Mouse (Mus musculus) limb, embryonic 13.5 days (tissue): ENCODE data around the gene Vwce. TPM values are rescaled to one million over a fixed set of nuclear protein-coding genes. Genes with fewer than 3 reads are reported as not detected.

Experiments
- ATAC-seq: fragments of 200-750 bp; cut with Nextera tagmentation; 2 replicates; pipeline ENCODE4 v1.8.0; 2017; ENCODE audit warnings: low read depth, moderate number of reproducible peaks, moderate TSS enrichment; ENCODE audit not compliant: low FRiP score
- H3K27ac ChIP-seq: fragments of 300-500 bp; sonication (generic); 2 replicates; pipeline ENCODE4 v1.5.1; 2015; ENCODE audit warnings: inconsistent platforms, mild to moderate bottlenecking, moderate library complexity
- H3K27me3 ChIP-seq: fragments of 300-500 bp; sonication (generic); 2 replicates; pipeline ENCODE4 v1.6.1; 2015; ENCODE audit warnings: mild to moderate bottlenecking, inconsistent platforms
- H3K36me3 ChIP-seq: fragments of 300-500 bp; sonication (generic); 2 replicates; pipeline ENCODE4 v1.6.1; 2015; ENCODE audit warnings: inconsistent platforms, mild to moderate bottlenecking, moderate library complexity
- H3K4me1 ChIP-seq: fragments of 300-500 bp; sonication (generic); 2 replicates; pipeline ENCODE4 v1.6.1; 2015; ENCODE audit warnings: inconsistent platforms
- H3K4me2 ChIP-seq: fragments of 300-500 bp; sonication (generic); replicated peaks from 2 replicates; pipeline ENCODE4 v1.6.1; 2015; ENCODE audit warnings: inconsistent platforms, mild to moderate bottlenecking, moderate library complexity
- H3K4me3 ChIP-seq: fragments of 300-500 bp; sonication (generic); 2 replicates; pipeline ENCODE4 v1.5.1; 2015; ENCODE audit warnings: moderate library complexity, mild to moderate bottlenecking, inconsistent platforms
- H3K9ac ChIP-seq: fragments of 300-500 bp; sonication (generic); 2 replicates; pipeline ENCODE4 v1.6.1; 2015; ENCODE audit warnings: mild to moderate bottlenecking, inconsistent platforms
- H3K9me3 ChIP-seq: fragments of 300-500 bp; sonication (generic); 2 replicates; pipeline ENCODE4 v1.6.1; 2016; ENCODE audit warnings: inconsistent platforms
- WGBS: fragments of 180-500 bp; shearing (Covaris S2); methylation state at CpG from one replicate; pipeline ENCODE4 v1.1.7; 2015; 5-methylcytosine and 5-hydroxymethylcytosine counted together
- polyA plus RNA-seq: library from polyadenylated mRNA; unstranded; fragments of >200 nt; fragmentation: Nextera tagmentation; extraction: Ambion mirVana; gene quantifications from 2 replicates; pipeline ENCODE4 v1.2.1, GENCODE M21; 2015

The Vwce gene
- polyA plus RNA-seq: 4.2 and 4.7 TPM in 2 replicates

DNA sequence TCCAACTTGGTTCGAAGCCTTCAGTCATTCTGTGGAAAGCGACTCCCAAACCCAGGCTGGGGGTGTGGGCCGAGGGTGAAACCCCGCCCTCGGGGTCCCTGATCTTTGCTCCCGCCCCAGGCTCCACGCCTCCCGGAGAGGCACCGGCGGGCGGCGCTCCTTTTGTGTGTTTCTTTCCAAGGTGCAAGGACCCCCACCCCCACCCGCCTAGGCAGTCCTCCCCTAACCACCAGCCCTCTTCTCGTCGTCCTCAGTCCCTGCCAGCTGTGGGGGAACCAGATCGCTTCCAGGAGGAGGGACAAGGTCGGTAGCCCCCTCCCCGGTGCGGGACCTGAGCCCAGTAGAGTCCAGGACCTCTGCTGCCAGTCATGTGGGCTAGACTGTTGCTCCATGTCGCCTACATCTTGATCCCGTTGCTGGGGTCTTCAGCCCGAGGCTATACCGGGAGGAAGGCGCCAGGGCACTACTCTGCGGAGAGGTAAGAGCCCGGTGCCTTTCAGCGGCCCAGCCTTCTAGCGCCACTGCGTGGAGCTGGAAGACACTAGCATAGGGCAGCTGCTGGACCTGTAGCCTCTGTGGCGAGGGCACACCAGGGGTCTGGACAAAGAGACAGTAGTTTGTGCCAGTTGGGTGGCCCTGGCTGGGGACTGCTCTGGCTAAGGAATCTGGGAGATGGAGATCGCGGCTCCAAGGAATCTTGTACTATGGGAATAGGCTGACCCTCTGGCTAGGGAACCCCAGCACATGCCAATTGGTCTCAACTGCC, at the start of gene Vwce:
Gene Vwce (plus strand): TSS at position 108 of the 766 bp plus-strand sequence.
- H3K4me2 ChIP-seq: peak within 1 kb of the TSS; percentile 97
- 2% methylated on average over 32 of the region's 32 CpGs for WGBS
- peaks cover 22% of the 10 kb centered on the region for H3K4me1 ChIP-seq
- H3K36me3 ChIP-seq: peaks cover 28% of the 10 kb centered on the region
- no peaks in the 10 kb centered on the region for H3K27me3 ChIP-seq
- peak within 1 kb of the TSS; percentile 63; the same call in 1 of the 2 replicates for H3K27ac ChIP-seq
- peak; percentile 83 for ATAC-seq
- peak within 1 kb of the TSS; percentile 72 for H3K9ac ChIP-seq
- H3K4me3 ChIP-seq: peak within 1 kb of the TSS; percentile 55
- no peaks in the 10 kb centered on the region for H3K9me3 ChIP-seq

DNA sequence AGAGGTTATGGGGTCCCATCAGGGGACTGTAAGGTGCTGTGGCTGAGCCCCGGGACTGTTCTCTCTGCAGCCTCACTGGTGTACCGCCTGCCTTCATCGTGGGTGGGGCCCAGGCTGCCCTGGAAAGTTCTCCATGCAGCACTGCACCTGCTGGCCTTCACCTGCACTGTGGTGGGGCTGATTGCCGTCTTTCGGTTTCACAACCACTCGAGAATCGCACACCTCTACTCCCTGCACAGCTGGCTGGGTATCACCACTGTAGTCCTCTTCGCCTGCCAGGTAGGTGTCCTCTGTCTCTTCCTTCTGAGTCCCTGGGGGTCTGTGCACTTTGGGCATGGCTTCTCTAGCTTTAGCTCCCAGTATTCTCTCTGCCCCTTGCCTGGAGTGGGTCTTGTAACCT, 48.9 kb upstream of the Vwce start:
- peaks cover 35% of the 10 kb centered on the region for H3K36me3 ChIP-seq
- no peak overlapping the region for H3K4me3 ChIP-seq
- no peak overlapping the region for H3K4me2 ChIP-seq
- no peaks in the 10 kb centered on the region for H3K9me3 ChIP-seq
- H3K4me1 ChIP-seq: peaks cover 7% of the 10 kb centered on the region; the same call in 1 of the 2 replicates
- 82% methylated on average over 8 of the region's 8 CpGs for WGBS
- no peak overlapping the region for H3K9ac ChIP-seq
- no peak for ATAC-seq
- no peak overlapping the region for H3K27ac ChIP-seq
- no peaks in the 10 kb centered on the region for H3K27me3 ChIP-seq

DNA sequence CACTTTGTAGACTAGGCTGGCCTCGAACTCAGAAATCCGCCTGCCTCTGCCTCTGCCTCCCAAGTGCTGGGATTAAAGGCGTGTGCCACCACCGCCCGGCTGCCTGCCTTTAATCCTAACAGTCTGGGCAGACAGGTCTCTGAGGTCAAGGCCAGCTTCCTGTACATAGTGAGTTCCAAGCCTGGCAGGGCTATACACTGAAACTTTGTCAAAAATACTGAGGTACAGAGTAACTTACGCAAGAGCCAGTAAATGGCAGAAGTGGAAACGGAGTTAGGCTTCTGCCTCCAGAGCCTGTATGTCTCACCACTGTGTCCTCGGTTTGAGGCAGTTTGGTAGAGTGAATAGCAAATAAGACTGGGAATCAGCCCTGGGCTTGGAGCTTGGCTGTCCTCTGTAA, 46.8 kb upstream of the Vwce start:
- H3K4me2 ChIP-seq: no peak overlapping the region
- H3K36me3 ChIP-seq: peaks cover 36% of the 10 kb centered on the region
- no peaks in the 10 kb centered on the region for H3K27me3 ChIP-seq
- H3K9me3 ChIP-seq: no peaks in the 10 kb centered on the region
- H3K4me1 ChIP-seq: peaks cover 7% of the 10 kb centered on the region; the same call in 1 of the 2 replicates
- H3K27ac ChIP-seq: no peak overlapping the region
- WGBS: 83% methylated on average over 8 of the region's 8 CpGs
- H3K4me3 ChIP-seq: no peak overlapping the region
- H3K9ac ChIP-seq: no peak overlapping the region
- no peak for ATAC-seq

DNA sequence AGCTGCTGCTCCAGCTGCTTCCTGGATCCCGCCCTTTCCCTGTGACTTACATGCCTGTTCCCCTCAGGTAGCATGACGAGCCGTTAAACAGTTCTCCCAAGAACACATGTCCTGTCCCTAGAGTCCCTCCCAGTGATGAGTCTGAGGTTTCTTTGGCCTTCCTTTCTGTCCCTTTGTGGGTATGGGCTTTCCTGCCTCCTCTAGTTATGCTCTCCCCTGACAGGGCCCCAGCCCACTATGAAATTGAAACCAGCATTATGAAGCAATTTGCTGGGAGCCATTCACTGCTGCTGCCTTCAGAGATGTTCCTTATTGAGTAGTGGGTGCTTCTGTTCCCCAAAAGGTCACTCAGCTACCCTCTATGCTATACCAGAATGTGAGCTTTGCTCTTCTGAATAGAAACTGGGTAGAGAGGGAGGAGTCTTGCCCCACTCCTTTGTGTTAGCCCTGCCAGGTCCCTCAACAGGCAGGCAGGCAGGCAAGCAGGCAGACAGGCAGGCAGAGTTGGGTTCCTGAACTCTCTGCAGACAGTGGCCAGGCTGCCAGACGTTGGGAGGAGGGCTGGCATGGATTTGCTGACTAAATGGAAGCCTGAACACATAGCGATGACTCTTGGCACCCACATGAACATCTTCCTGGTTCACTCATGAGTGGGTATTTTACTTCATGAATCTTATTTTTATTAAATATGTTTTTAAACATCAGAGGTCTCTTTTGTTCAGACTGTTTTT, 44.7 kb upstream of the Vwce start:
- peaks cover 49% of the 10 kb centered on the region for H3K36me3 ChIP-seq
- peaks cover 7% of the 10 kb centered on the region; the same call in 1 of the 2 replicates for H3K4me1 ChIP-seq
- 59% methylated on average over 5 of the region's 5 CpGs for WGBS

DNA sequence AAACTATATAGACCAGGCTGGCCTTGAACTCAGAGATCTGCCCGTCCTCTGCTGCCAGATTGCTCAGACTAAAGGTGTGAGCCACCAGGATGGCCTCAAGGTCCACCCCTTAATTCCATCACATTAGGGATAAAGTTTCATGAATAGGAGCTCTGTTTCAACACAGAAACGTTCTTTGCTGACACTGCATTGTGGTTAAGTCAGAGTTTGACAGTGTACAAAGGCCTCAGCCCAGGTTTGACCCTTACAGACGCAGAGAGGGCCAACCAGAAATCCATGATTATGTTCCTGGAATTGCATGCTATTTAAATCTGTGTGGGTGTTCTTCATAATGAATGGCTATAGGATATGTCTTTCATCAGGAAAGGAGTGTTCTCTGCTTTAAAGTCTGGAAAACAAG, 43.7 kb upstream of the Vwce start:
- Histone ChIP-seq H3K9ac (no peak overlapping the region), H3K9me3 (no peaks in the 10 kb centered on the region), H3K4me1 (peaks cover 7% of the 10 kb centered on the region; the same call in 1 of the 2 replicates), H3K27me3 (no peaks in the 10 kb centered on the region), H3K36me3 (peaks cover 59% of the 10 kb centered on the region), H3K27ac (no peak overlapping the region), H3K4me3 (no peak overlapping the region), H3K4me2 (no peak overlapping the region)
- ATAC-seq: no peak
- WGBS: 73% methylated on average over 3 of the region's 3 CpGs

More for the DNA sequence above, 44.7 kb upstream of the Vwce start:
- Histone ChIP-seq H3K9ac (no peak overlapping the region), H3K4me3 (no peak overlapping the region), H3K27ac (no peak overlapping the region), H3K9me3 (no peaks in the 10 kb centered on the region), H3K4me2 (no peak overlapping the region), H3K27me3 (no peaks in the 10 kb centered on the region)
- no peak for ATAC-seq

DNA sequence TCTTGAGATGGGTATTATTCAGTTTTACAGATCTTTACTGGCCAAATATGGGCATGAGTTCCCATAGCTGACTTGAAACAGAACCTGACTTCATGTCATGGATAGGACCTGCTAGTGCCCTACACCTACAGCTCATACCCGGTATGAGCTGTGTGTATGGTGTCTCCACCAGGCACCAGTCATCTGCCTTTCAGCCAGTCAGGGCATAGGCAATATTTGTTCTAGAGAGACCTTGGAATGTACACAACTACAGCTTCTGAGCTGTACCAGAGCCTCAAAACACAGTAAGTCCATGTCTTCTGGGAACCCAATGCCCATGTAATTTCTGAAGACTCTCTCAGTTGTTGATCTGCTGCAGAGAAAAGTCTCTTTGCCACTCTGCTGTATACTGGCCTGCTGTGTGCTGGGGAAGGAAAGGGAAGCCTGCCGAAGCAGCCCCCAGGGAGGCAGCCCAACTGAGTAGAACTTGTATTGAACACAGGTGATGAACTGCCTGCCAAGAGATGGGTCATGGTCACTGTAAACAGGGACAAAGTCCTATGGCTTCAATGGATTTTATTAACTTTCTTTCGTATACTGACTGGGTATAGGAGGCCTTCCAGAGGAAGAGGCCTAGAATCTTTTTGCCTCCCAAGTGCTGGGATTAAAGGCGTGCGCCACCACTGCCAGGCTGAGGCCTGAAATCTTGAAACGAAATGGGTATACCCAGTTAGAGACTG, 42.2 kb upstream of the Vwce start:
- H3K9me3 ChIP-seq: no peaks in the 10 kb centered on the region
- H3K27me3 ChIP-seq: no peaks in the 10 kb centered on the region
- H3K4me3 ChIP-seq: no peak overlapping the region
- 93% methylated on average over 6 of the region's 6 CpGs for WGBS
- no peak overlapping the region for H3K9ac ChIP-seq
- no peak for ATAC-seq
- H3K27ac ChIP-seq: no peak overlapping the region
- H3K36me3 ChIP-seq: peaks cover 73% of the 10 kb centered on the region
- peaks cover 7% of the 10 kb centered on the region; the same call in 1 of the 2 replicates for H3K4me1 ChIP-seq
- no peak overlapping the region for H3K4me2 ChIP-seq

DNA sequence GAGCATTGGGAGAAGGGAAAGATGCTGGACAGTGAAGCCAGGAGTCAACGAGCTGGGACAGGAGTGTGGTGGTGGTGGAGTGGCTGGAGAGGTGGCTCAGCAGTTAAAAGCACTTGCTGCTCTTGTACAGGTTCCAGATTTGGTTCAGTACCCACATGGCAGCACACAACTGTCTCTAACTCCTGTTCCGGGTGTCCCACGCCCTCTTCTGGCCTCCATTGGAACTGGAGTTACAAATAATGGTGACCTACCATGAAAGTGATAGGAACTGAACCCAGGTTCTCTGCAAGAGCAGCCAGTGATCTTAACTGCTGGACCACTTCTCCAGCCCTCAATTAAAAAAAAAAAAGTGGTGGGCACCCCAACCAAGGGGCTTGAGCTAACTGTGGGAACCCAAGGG, 35.8 kb upstream of the Vwce start:
- Histone ChIP-seq H3K36me3 (peaks cover 55% of the 10 kb centered on the region), H3K27ac (no peak overlapping the region), H3K9ac (no peak overlapping the region), H3K4me1 (peaks cover 7% of the 10 kb centered on the region), H3K4me3 (no peak overlapping the region), H3K27me3 (no peaks in the 10 kb centered on the region), H3K9me3 (no peaks in the 10 kb centered on the region), H3K4me2 (no peak overlapping the region)
- ATAC-seq: no peak
- 36% methylated on average over 3 of the region's 3 CpGs for WGBS

DNA sequence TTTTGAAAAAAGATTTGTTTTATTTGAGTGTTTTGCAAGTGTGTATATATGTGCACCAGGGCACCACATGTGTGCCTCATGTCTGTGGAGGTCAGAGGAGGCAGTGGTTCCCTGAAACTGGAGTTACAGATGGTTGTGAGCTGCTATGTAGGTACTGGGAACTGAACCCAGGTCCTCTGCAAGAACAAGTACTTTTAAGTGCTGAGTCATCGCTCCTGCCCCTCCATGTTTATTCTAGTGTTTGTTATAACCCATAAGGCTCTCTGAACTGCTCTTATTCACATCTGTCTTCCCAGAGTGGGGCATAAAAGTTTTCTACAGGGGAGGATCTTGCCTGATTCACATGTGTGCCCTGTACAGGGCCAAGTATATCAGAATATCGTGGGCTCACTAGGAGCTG, 34.4 kb upstream of the Vwce start:
- Histone ChIP-seq H3K27me3 (no peaks in the 10 kb centered on the region), H3K4me3 (no peak overlapping the region), H3K36me3 (peaks cover 41% of the 10 kb centered on the region), H3K27ac (no peak overlapping the region), H3K9ac (no peak overlapping the region), H3K4me1 (peaks cover 18% of the 10 kb centered on the region), H3K4me2 (no peak overlapping the region), H3K9me3 (no peaks in the 10 kb centered on the region)
- WGBS: 91% methylated on average over 2 of the region's 2 CpGs
- ATAC-seq: no peak

DNA sequence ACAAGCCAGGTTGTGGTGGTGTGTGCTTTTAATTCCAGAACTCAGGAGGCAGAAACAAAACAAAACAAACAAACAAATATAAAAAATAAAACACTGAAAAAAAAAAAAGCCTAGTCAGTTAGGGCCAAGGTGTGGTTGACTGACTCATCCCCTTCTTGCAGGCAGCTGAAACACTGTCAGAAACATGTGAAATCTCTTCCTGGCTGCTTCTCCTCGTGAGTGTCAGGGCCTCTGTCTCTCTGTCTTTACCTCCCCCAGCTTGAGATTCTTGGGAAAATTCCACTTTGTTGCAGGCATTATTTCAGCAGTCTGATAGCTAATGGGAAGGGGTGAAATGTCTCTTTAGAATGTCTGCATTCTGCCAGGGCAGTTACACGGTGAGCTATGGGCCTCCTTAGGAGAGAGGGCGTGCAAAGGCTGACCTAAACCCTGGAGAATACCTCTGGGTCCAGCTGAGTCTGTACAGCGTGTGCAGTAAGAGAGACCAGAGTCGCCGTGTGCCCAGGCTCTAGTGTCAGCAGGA, 31.7 kb upstream of the Vwce start:
- peak overlapping the region; percentile 92 for H3K27ac ChIP-seq
- WGBS: 8% methylated on average over 6 of the region's 6 CpGs
- no peaks in the 10 kb centered on the region for H3K9me3 ChIP-seq
- peak overlapping the region; percentile 41 for H3K4me3 ChIP-seq
- peaks cover 30% of the 10 kb centered on the region for H3K4me1 ChIP-seq
- H3K36me3 ChIP-seq: peaks cover 20% of the 10 kb centered on the region
- ATAC-seq: no peak
- H3K4me2 ChIP-seq: peak overlapping the region; percentile 69
- H3K27me3 ChIP-seq: no peaks in the 10 kb centered on the region
- H3K9ac ChIP-seq: peak overlapping the region; percentile 76

DNA sequence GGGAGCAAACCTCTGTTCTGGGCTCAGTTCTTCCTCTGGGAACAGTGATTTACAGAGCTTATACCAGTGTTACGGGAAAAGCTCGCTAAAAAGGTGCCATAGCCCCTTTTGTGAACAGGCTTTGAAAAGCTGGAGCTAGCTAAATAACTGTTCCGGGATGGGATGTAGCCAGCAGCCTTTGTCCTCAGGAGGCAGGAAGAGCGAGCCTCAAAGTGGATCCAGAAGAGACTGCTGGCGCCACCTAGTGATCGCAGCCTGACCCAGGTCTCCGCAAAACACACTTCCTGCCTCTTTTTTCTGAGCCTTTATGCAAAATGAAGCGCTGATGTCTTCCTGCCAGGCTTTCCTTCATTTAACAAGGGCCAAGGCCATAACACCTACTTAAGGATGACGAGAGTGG, 31.2 kb upstream of the Vwce start:
- Histone ChIP-seq H3K36me3 (peaks cover 20% of the 10 kb centered on the region), H3K4me1 (peaks cover 35% of the 10 kb centered on the region), H3K4me3 (peak overlapping the region; percentile 41), H3K9me3 (no peaks in the 10 kb centered on the region), H3K27ac (peak overlapping the region; percentile 92), H3K27me3 (no peaks in the 10 kb centered on the region), H3K9ac (peak overlapping the region; percentile 76), H3K4me2 (peak overlapping the region; percentile 69)
- peak; percentile 63; the same call in 1 of the 2 replicates for ATAC-seq
- 2% methylated on average over 9 of the region's 9 CpGs for WGBS

DNA sequence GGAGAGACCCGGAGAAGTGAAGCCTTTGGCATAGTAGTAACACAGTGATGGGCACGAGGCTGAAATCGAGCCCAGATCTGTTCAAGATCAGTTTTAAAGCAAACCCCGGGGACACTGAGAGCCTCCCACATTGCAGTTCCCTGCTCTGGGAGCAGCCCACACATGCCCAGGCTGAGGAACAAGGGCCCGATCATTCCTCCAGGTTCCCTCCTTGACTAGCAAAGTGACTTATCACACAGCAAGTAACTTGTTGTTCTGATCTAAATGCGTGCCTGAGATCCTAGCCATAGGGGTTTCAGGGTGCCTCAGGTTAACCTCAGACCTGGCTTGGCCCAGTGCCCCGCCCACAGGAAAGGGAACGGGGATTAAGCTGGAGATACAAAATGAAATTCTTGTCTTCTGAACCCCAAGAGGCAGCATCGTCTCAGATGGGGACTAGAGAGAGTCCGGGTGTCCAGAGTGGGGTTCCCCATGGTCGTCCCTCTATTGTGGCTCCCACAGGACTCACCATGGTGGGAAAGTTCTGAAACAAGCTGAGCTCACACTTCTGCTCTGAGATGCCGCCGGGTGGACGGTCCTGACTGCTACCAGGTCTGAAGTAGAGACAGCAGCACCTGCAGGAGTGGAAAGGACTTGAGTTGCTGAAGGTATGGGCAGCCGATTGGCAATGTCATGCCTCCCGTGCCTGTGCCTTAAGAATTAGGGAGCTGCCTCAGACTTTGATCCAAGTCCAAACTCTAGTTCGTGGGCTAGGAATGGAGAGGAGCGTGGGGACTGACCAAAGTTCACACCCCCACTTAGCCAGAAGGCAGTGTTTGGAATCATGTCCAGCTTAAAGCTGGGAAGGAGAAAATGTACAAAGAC, 30.1 kb upstream of the Vwce start:
- peaks cover 44% of the 10 kb centered on the region for H3K4me1 ChIP-seq
- no peaks in the 10 kb centered on the region for H3K9me3 ChIP-seq
- peaks cover 31% of the 10 kb centered on the region for H3K36me3 ChIP-seq
- H3K9ac ChIP-seq: peak overlapping the region; percentile 82
- H3K4me2 ChIP-seq: peak overlapping the region; percentile 70
- 87% methylated on average over 18 of the region's 18 CpGs for WGBS
- no peaks in the 10 kb centered on the region for H3K27me3 ChIP-seq
- peak overlapping the region; percentile 92; the same call in 1 of the 2 replicates for H3K27ac ChIP-seq
- H3K4me3 ChIP-seq: no peak overlapping the region
- no peak for ATAC-seq
